Mouse (Mus musculus) stomach, postnatal 0 days (tissue): ENCODE results near the gene Wdr41. TPM values are rescaled to one million over a fixed set of nuclear protein-coding genes. Genes with fewer than 3 reads are reported as not detected.

ENCODE experiments used
- ATAC-seq: fragments of 200-750 bp; cut with Nextera tagmentation; 2 replicates; pipeline ENCODE4 v1.8.0; 2017; ENCODE audit not compliant: low FRiP score, low TSS enrichment
- DNase-seq: peaks from one replicate; pipeline ENCODE4 v3.0.0-alpha.2; 2016; ENCODE audit warnings: low spot score
- H3K27ac ChIP-seq: fragments of 300-500 bp; sonication (generic); replicated peaks from 2 replicates; pipeline ENCODE4 v1.5.1; 2014; ENCODE audit warnings: mild to moderate bottlenecking, control low read depth
- H3K27me3 ChIP-seq: fragments of 300-500 bp; sonication (generic); 2 replicates; pipeline ENCODE4 v1.6.1; 2014; ENCODE audit warnings: low read length; ENCODE audit not compliant: control insufficient read depth, insufficient read depth
- H3K36me3 ChIP-seq: fragments of 300-500 bp; sonication (generic); 2 replicates; pipeline ENCODE4 v1.6.1; 2014; ENCODE audit warnings: low read length, mixed read lengths; ENCODE audit not compliant: control insufficient read depth, insufficient read depth
- H3K4me1 ChIP-seq: fragments of 300-500 bp; sonication (generic); replicated peaks from 2 replicates; pipeline ENCODE4 v1.6.1; 2014; ENCODE audit warnings: antibody characterized with exemption; ENCODE audit not compliant: control insufficient read depth, insufficient read depth
- H3K4me2 ChIP-seq: fragments of 300-500 bp; sonication (generic); replicated peaks from 2 replicates; pipeline ENCODE4 v1.6.1; 2014; ENCODE audit warnings: low read depth, mild to moderate bottlenecking, control low read depth, moderate library complexity
- H3K4me3 ChIP-seq: fragments of 300-500 bp; sonication (generic); 2 replicates; pipeline ENCODE4 v1.5.1; 2014; ENCODE audit warnings: low read depth, low read length, control low read depth
- H3K9ac ChIP-seq: fragments of 300-500 bp; sonication (generic); 2 replicates; pipeline ENCODE4 v1.6.1; 2014; ENCODE audit warnings: mild to moderate bottlenecking, low read length, control low read depth, mixed read lengths
- H3K9me3 ChIP-seq: fragments of 300-500 bp; sonication (generic); 2 replicates; pipeline ENCODE4 v1.6.1; 2016; ENCODE audit warnings: low read length; ENCODE audit not compliant: control insufficient read depth
- CTCF ChIP-seq: IDR thresholded peaks from 2 replicates; pipeline ENCODE4 v1.5.1; 2016; ENCODE audit warnings: antibody characterized with exemption, low read depth, mild to moderate bottlenecking, moderate library complexity
- EP300 ChIP-seq: optimal IDR thresholded peaks from 2 replicates; pipeline ENCODE3; 2016; ENCODE audit warnings: antibody characterized with exemption
- WGBS: fragments of 180-500 bp; shearing (Covaris S2); extraction: QIAGEN DNeasy Blood & Tissue Kit; methylation state at CpG from one replicate; pipeline ENCODE4 v1.1.7; 2014; 5-methylcytosine and 5-hydroxymethylcytosine counted together
- polyA plus RNA-seq: library from polyadenylated mRNA; unstranded; fragments of >200 nt; fragmentation: Nextera tagmentation; extraction: Ambion mirVana; gene quantifications from 2 replicates; pipeline ENCODE4 v1.2.1, GENCODE M21; 2015

The Wdr41 gene
- polyA plus RNA-seq, 1 experiment from 2014 or later: 17.0 TPM

GRCm38 (mm10) chr13:95009261-95009660, 33.1 kb downstream of the Wdr41 start:
- DNase-seq (no peak), ATAC-seq (no peak)
- Histone ChIP-seq H3K9ac (no peak overlapping the region), H3K27me3 (no peaks in the 10 kb centered on the region), H3K27ac (no peak overlapping the region), H3K36me3 (peaks cover 7% of the 10 kb centered on the region; the same call in 1 of the 2 replicates), H3K9me3 (no peaks in the 10 kb centered on the region), H3K4me2 (no peak overlapping the region), H3K4me1 (no peaks in the 10 kb centered on the region), H3K4me3 (no peak overlapping the region)
- 87% methylated on average over 7 of the region's 7 CpGs for WGBS
- TF ChIP-seq CTCF: no peak
- TF ChIP-seq EP300: no peak

DNA sequence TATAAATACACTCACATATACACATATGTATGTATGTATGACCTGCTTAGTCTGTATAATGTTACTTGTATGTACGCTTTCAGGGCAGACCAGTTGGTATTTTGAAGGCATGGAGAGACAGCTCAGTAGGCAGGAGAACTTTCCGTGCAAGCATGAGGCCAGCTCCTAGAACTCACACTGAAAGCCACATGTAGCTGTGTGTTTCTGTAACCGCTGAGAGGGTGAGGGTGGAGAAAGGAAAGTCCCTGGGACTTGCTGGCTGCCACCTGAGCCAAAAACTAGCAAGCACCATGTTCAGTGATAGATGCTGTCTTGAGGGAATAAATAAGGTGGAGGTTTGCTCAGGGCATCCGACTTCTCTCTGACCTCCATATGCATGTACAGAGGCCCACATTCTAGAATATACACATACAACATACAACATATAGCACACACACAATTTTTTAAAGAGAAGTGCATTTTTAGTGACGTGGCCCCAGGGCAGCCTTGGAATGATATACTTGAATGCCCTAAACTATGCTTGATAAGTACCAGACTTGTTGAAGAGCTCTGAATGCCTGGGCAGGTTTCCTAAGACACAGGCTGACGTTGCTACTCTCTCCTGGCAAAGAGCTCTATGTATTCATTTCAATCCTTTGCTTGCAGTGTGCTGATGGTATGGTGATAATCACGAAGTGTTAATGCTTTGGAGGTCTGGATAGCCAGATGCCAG, 35.6 kb downstream of the Wdr41 start:
- H3K36me3 ChIP-seq: peaks cover 7% of the 10 kb centered on the region; the same call in 1 of the 2 replicates
- ATAC-seq (no peak), DNase-seq (no peak)
- H3K4me3 ChIP-seq: no peak overlapping the region
- WGBS: 84% methylated on average over 7 of the region's 7 CpGs
- H3K4me1 ChIP-seq: no peaks in the 10 kb centered on the region
- H3K4me2 ChIP-seq: no peak overlapping the region
- TF ChIP-seq EP300 (no peak), CTCF (no peak)
- no peak overlapping the region for H3K9ac ChIP-seq
- H3K27me3 ChIP-seq: no peaks in the 10 kb centered on the region
- H3K9me3 ChIP-seq: no peaks in the 10 kb centered on the region
- no peak overlapping the region for H3K27ac ChIP-seq

DNA sequence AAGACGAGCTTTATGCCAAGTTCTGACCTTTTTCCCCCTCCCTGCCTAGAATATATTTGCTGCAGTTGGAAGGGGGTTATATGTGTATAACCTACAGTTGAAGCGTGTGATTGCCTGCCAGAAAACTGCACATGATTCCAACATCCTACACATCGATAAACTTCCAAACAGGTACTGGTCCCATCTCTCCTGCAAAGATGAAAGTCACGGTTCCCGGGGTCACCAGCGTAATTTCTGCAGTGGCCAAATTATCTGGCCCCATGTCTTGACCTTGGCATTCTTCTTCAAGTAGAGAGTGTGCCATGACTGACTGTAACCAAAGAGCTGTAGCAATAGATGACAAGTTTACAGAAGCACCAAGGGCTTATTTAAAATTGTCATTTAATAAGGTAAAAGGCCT, 41.1 kb downstream of the Wdr41 start:
- Histone ChIP-seq H3K4me2 (no peak overlapping the region), H3K9ac (no peak overlapping the region), H3K4me1 (no peaks in the 10 kb centered on the region), H3K27me3 (no peaks in the 10 kb centered on the region), H3K27ac (no peak overlapping the region), H3K36me3 (peaks cover 2% of the 10 kb centered on the region), H3K4me3 (no peak overlapping the region), H3K9me3 (no peaks in the 10 kb centered on the region)
- WGBS: 88% methylated on average over 6 of the region's 6 CpGs
- TF ChIP-seq CTCF: no peak
- no peak for TF ChIP-seq EP300
- DNase-seq (no peak), ATAC-seq (no peak)

- Histone ChIP-seq H3K27me3 (no peaks in the 10 kb centered on the region), H3K9me3 (no peaks in the 10 kb centered on the region), H3K4me1 (no peaks in the 10 kb centered on the region), H3K36me3 (peaks cover 2% of the 10 kb centered on the region), H3K4me2 (no peak overlapping the region), H3K9ac (no peak overlapping the region), H3K4me3 (no peak overlapping the region), H3K27ac (no peak overlapping the region)
- peak; percentile 78 for DNase-seq
- TF ChIP-seq CTCF (peak; percentile 85), EP300 (no peak)
- ATAC-seq: peak; percentile 73; the same call in 1 of the 2 replicates
- WGBS: 9% methylated on average over 9 of the region's 9 CpGs
These were observed 41.8 kb downstream of the Wdr41 start for GRCm38 (mm10) chr13:95017916-95018315.

GRCm38 (mm10) chr13:95019345-95019744, 43.2 kb downstream of the Wdr41 start:
- Histone ChIP-seq H3K27me3 (no peaks in the 10 kb centered on the region), H3K4me2 (no peak overlapping the region), H3K4me1 (no peaks in the 10 kb centered on the region), H3K27ac (no peak overlapping the region), H3K36me3 (peaks cover 2% of the 10 kb centered on the region), H3K4me3 (no peak overlapping the region), H3K9ac (no peak overlapping the region), H3K9me3 (no peaks in the 10 kb centered on the region)
- 78% methylated on average over 6 of the region's 6 CpGs for WGBS
- TF ChIP-seq EP300: no peak
- no peak for TF ChIP-seq CTCF
- no peak for ATAC-seq
- no peak for DNase-seq

DNA sequence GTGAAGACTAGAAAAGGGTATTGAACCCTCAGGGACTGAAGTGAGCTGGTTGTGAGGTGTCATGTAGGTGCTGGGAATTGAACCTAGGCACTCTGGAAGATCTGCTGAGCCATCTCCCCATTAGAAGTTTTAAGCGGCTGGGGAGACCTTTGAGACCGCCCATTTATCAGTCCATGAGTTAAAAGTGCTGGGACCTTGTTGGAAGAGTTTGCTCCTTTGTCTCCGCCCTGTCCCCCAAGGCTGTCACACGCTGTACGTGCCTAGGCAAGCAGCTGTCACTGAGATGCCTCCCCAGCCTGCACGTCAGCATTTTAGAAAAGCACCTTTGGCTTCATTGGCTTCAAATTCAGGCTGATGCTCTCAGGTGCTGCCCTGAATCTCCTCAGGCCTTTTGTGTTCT, 44.1 kb downstream of the Wdr41 start:
- Histone ChIP-seq H3K9me3 (no peaks in the 10 kb centered on the region), H3K4me1 (no peaks in the 10 kb centered on the region)
- ATAC-seq: no peak

More for the DNA sequence above, 44.1 kb downstream of the Wdr41 start:
- no peak for TF ChIP-seq CTCF
- no peak for TF ChIP-seq EP300
- Histone ChIP-seq H3K4me2 (no peak overlapping the region), H3K4me3 (no peak overlapping the region), H3K36me3 (peaks cover 2% of the 10 kb centered on the region), H3K27ac (no peak overlapping the region), H3K27me3 (no peaks in the 10 kb centered on the region), H3K9ac (no peak overlapping the region)
- 82% methylated on average over 6 of the region's 6 CpGs for WGBS
- DNase-seq: no peak
